ENCODE assay signal across 8 mouse cellular contexts in genomic region chr1:152809541-152810252, GRCm38 (mm10). TPM values are rescaled to one million over a fixed set of nuclear protein-coding genes. Genes with fewer than 3 reads are reported as not detected.
A peak's percentile ranks its signal among the peaks of the same experiment; 100 is the strongest.
DNase-seq lines count a peak whose midpoint lies in the region; ATAC-seq lines count a peak whose summit lies in the region.

No protein-coding gene starts in this region.

- no peak overlapping the region for H3K4me3 ChIP-seq in neural tube, embryonic 12.5 days
- H3K4me3 ChIP-seq in neural tube, embryonic 15.5 days (replicated peaks) = no peak overlapping the region
- no peak overlapping the region for H3K4me3 ChIP-seq in kidney, embryonic 15.5 days (replicated peaks)
- no peak overlapping the region for H3K4me3 ChIP-seq in stomach, embryonic 16.5 days (replicated peaks; ENCODE audit: low read length)
- H3K4me3 ChIP-seq in midbrain, embryonic 16.5 days (ENCODE audit: low read depth, low read length) = no peak overlapping the region

- ATAC-seq in neural tube, embryonic 12.5 days (ENCODE audit: low FRiP score, low read depth) = 0 out of 2 replicates have a peak, but pooled peaks have one; percentile 18
- no peak for ATAC-seq in neural tube, embryonic 15.5 days (ENCODE audit: low FRiP score)
- ATAC-seq in kidney, embryonic 15.5 days (replicated peaks; ENCODE audit: low FRiP score) = peak; percentile 76
- peak; percentile 76; the same call in 1 of the 2 replicates for ATAC-seq in stomach, embryonic 16.5 days (ENCODE audit: insufficient read depth, low FRiP score)
- no peak for ATAC-seq in midbrain, embryonic 16.5 days

- H3K4me2 ChIP-seq in neural tube, embryonic 12.5 days (replicated peaks) = no peak overlapping the region
- no peak overlapping the region for H3K4me2 ChIP-seq in neural tube, embryonic 15.5 days
- no peak overlapping the region for H3K4me2 ChIP-seq in kidney, embryonic 15.5 days
- no peak overlapping the region for H3K4me2 ChIP-seq in stomach, embryonic 16.5 days (ENCODE audit: low read depth, low read length)
- no peak overlapping the region for H3K4me2 ChIP-seq in midbrain, embryonic 16.5 days (ENCODE audit: low read length)

- no peaks in the 10 kb centered on the region for H3K9me3 ChIP-seq in neural tube, embryonic 12.5 days
- H3K9me3 ChIP-seq in neural tube, embryonic 15.5 days (replicated peaks) = no peaks in the 10 kb centered on the region
- no peaks in the 10 kb centered on the region for H3K9me3 ChIP-seq in kidney, embryonic 15.5 days (replicated peaks)
- H3K9me3 ChIP-seq in stomach, embryonic 16.5 days (replicated peaks; ENCODE audit: control insufficient read depth, low read length) = no peaks in the 10 kb centered on the region
- no peaks in the 10 kb centered on the region for H3K9me3 ChIP-seq in midbrain, embryonic 16.5 days (replicated peaks; ENCODE audit: control insufficient read depth, low read length, poor library complexity, severe bottlenecking)

- DNase-seq in heart, adult 18-20 months = peak; percentile 37 to 76
- no peak for DNase-seq in spleen, adult 18-20 months
- DNase-seq in layer of hippocampus, postnatal 14 days (ENCODE audit: low spot score in 2 of 2) = no peak

- H3K4me1 ChIP-seq in neural tube, embryonic 12.5 days = peaks cover 6% of the 10 kb centered on the region; the same call in 1 of the 2 replicates
- H3K4me1 ChIP-seq in neural tube, embryonic 15.5 days = 0 out of 2 replicates have a peak, but pooled peaks cover under 1% of the 10 kb centered on the region
- peaks cover 16% of the 10 kb centered on the region for H3K4me1 ChIP-seq in kidney, embryonic 15.5 days
- H3K4me1 ChIP-seq in stomach, embryonic 16.5 days (ENCODE audit: control insufficient read depth, insufficient read depth, low read length) = peaks cover 10% of the 10 kb centered on the region
- no peaks in the 10 kb centered on the region for H3K4me1 ChIP-seq in midbrain, embryonic 16.5 days (ENCODE audit: control insufficient read depth, insufficient read depth, low read length)

- 38% methylated on average over 8 of the region's 8 CpGs for WGBS in neural tube, embryonic 12.5 days
- 46% methylated on average over 8 of the region's 8 CpGs for WGBS in neural tube, embryonic 15.5 days
- WGBS in kidney, embryonic 15.5 days = 27% methylated on average over 8 of the region's 8 CpGs
- 27% methylated on average over 8 of the region's 8 CpGs for WGBS in stomach, embryonic 16.5 days
- 47% methylated on average over 8 of the region's 8 CpGs for WGBS in midbrain, embryonic 16.5 days

- H3K36me3 ChIP-seq in neural tube, embryonic 12.5 days = no peaks in the 10 kb centered on the region
- no peaks in the 10 kb centered on the region for H3K36me3 ChIP-seq in neural tube, embryonic 15.5 days
- no peaks in the 10 kb centered on the region for H3K36me3 ChIP-seq in kidney, embryonic 15.5 days
- no peaks in the 10 kb centered on the region for H3K36me3 ChIP-seq in stomach, embryonic 16.5 days (ENCODE audit: control insufficient read depth, insufficient read depth, low read length)
- no peaks in the 10 kb centered on the region for H3K36me3 ChIP-seq in midbrain, embryonic 16.5 days (ENCODE audit: control insufficient read depth, insufficient read depth, low read length)

- H3K27me3 ChIP-seq in neural tube, embryonic 12.5 days (replicated peaks) = no peaks in the 10 kb centered on the region
- no peaks in the 10 kb centered on the region for H3K27me3 ChIP-seq in neural tube, embryonic 15.5 days (replicated peaks)
- H3K27me3 ChIP-seq in kidney, embryonic 15.5 days = no peaks in the 10 kb centered on the region
- no peaks in the 10 kb centered on the region for H3K27me3 ChIP-seq in stomach, embryonic 16.5 days (ENCODE audit: control insufficient read depth, insufficient read depth, low read length)
- no peaks in the 10 kb centered on the region for H3K27me3 ChIP-seq in midbrain, embryonic 16.5 days (ENCODE audit: control insufficient read depth, insufficient read depth, low read depth, low read length)

- H3K27ac ChIP-seq in neural tube, embryonic 12.5 days = no peak overlapping the region
- H3K27ac ChIP-seq in neural tube, embryonic 15.5 days (replicated peaks) = no peak overlapping the region
- H3K27ac ChIP-seq in kidney, embryonic 15.5 days = peak overlapping the region; percentile 41
- H3K27ac ChIP-seq in stomach, embryonic 16.5 days (ENCODE audit: low read length) = peak overlapping the region; percentile 60; the same call in 1 of the 2 replicates
- H3K27ac ChIP-seq in midbrain, embryonic 16.5 days (ENCODE audit: low read length) = no peak overlapping the region

- H3K9ac ChIP-seq in neural tube, embryonic 12.5 days = peak overlapping the region; percentile 26; the same call in 1 of the 2 replicates
- no peak overlapping the region for H3K9ac ChIP-seq in neural tube, embryonic 15.5 days (replicated peaks)
- H3K9ac ChIP-seq in kidney, embryonic 15.5 days = no peak overlapping the region
- H3K9ac ChIP-seq in stomach, embryonic 16.5 days (ENCODE audit: low read length) = 0 out of 2 replicates have a peak overlapping the region, but pooled peaks have one; percentile 11
- no peak overlapping the region for H3K9ac ChIP-seq in midbrain, embryonic 16.5 days (ENCODE audit: low read depth, low read length)

RNA-seq across cellular contexts. Expression of gene Ncf2, which starts 9.7 kb away (rescaled TPM):
- 3.0 and 4.0 TPM in 2 replicates for polyA plus RNA-seq in neural tube, embryonic 12.5 days (2016; fragmentation: Nextera tagmentation; extraction: Ambion mirVana)
- polyA plus RNA-seq in neural tube, embryonic 15.5 days (2015; fragmentation: Nextera tagmentation; extraction: Ambion mirVana) = 3.4 and 6.2 TPM in 2 replicates
- 1 to 10 TPM; 3.4 to 5.6 TPM for total RNA-seq in heart, adult 18-20 months (2021)
- 7.8 and 9.0 TPM in 2 replicates for polyA plus RNA-seq in kidney, embryonic 15.5 days (2015; fragmentation: Nextera tagmentation; extraction: Ambion mirVana)
- polyA plus RNA-seq in stomach, embryonic 16.5 days (2015; fragmentation: Nextera tagmentation; extraction: Ambion mirVana) = 7.0 and 10.8 TPM in 2 replicates
- 1 to 10 TPM; 2.9 to 3.1 TPM for total RNA-seq in layer of hippocampus, postnatal 14 days (2021)
- 1.9 and 2.3 TPM in 2 replicates for polyA plus RNA-seq in midbrain, embryonic 16.5 days (2015; fragmentation: Nextera tagmentation; extraction: Ambion mirVana)

RNA-seq across cellular contexts. Expression of gene Arpc5, which starts 43.4 kb away (rescaled TPM):
- polyA plus RNA-seq in neural tube, embryonic 12.5 days (2016; fragmentation: Nextera tagmentation; extraction: Ambion mirVana) = 294 and 320 TPM in 2 replicates
- polyA plus RNA-seq in neural tube, embryonic 15.5 days (2015; fragmentation: Nextera tagmentation; extraction: Ambion mirVana) = 248 and 252 TPM in 2 replicates
- 10 to 100 TPM; 26.2 to 29.7 TPM for total RNA-seq in heart, adult 18-20 months (2021)
- 228 and 235 TPM in 2 replicates for polyA plus RNA-seq in kidney, embryonic 15.5 days (2015; fragmentation: Nextera tagmentation; extraction: Ambion mirVana)
- polyA plus RNA-seq in stomach, embryonic 16.5 days (2015; fragmentation: Nextera tagmentation; extraction: Ambion mirVana) = 355 and 357 TPM in 2 replicates
- total RNA-seq in layer of hippocampus, postnatal 14 days (2021) = 100 to 1,000 TPM; 237 to 247 TPM
- 380 and 393 TPM in 2 replicates for polyA plus RNA-seq in midbrain, embryonic 16.5 days (2015; fragmentation: Nextera tagmentation; extraction: Ambion mirVana)

RNA-seq across cellular contexts. Expression of gene Rgl1, which starts 43.5 kb away (rescaled TPM):
- 22.7 and 24.8 TPM in 2 replicates for polyA plus RNA-seq in neural tube, embryonic 12.5 days (2016; fragmentation: Nextera tagmentation; extraction: Ambion mirVana)
- 18.8 and 24.2 TPM in 2 replicates for polyA plus RNA-seq in neural tube, embryonic 15.5 days (2015; fragmentation: Nextera tagmentation; extraction: Ambion mirVana)
- total RNA-seq in heart, adult 18-20 months (2021) = 10 to 100 TPM; 23.5 to 25.8 TPM
- polyA plus RNA-seq in kidney, embryonic 15.5 days (2015; fragmentation: Nextera tagmentation; extraction: Ambion mirVana) = 60.6 and 63.6 TPM in 2 replicates
- 39.8 and 48.3 TPM in 2 replicates for polyA plus RNA-seq in stomach, embryonic 16.5 days (2015; fragmentation: Nextera tagmentation; extraction: Ambion mirVana)
- total RNA-seq in layer of hippocampus, postnatal 14 days (2021) = 10 to 100 TPM; 78.7 to 79.5 TPM
- polyA plus RNA-seq in midbrain, embryonic 16.5 days (2015; fragmentation: Nextera tagmentation; extraction: Ambion mirVana) = 13.3 and 13.9 TPM in 2 replicates

RNA-seq across cellular contexts. Expression of gene Apobec4, which starts 59.3 kb away (rescaled TPM):
- polyA plus RNA-seq in neural tube, embryonic 12.5 days (2016; fragmentation: Nextera tagmentation; extraction: Ambion mirVana) = not detected in 2 replicates
- 0.09 TPM in 1 of 2 replicates, not detected in the other for polyA plus RNA-seq in neural tube, embryonic 15.5 days (2015; fragmentation: Nextera tagmentation; extraction: Ambion mirVana)
- total RNA-seq in heart, adult 18-20 months (2021) = not detected
- not detected in 2 replicates for polyA plus RNA-seq in kidney, embryonic 15.5 days (2015; fragmentation: Nextera tagmentation; extraction: Ambion mirVana)
- polyA plus RNA-seq in stomach, embryonic 16.5 days (2015; fragmentation: Nextera tagmentation; extraction: Ambion mirVana) = not detected in 2 replicates
- total RNA-seq in layer of hippocampus, postnatal 14 days (2021) = not detected
- polyA plus RNA-seq in midbrain, embryonic 16.5 days (2015; fragmentation: Nextera tagmentation; extraction: Ambion mirVana) = not detected in 2 replicates

Comparison
In these comparisons a context has a peak if more than half of its experiments do, and no peak if none do; other contexts are left out.
1. ATAC-seq: peak in neural tube, embryonic 12.5 days (single experiment), kidney, embryonic 15.5 days (single experiment) and stomach, embryonic 16.5 days (single experiment); none in neural tube, embryonic 15.5 days (single experiment) and midbrain, embryonic 16.5 days (single experiment).
2. H3K9ac ChIP-seq: peak in neural tube, embryonic 12.5 days (single experiment) and stomach, embryonic 16.5 days (single experiment); none in neural tube, embryonic 15.5 days (single experiment), kidney, embryonic 15.5 days (single experiment) and midbrain, embryonic 16.5 days (single experiment).
3. H3K27ac ChIP-seq: peak in kidney, embryonic 15.5 days (single experiment) and stomach, embryonic 16.5 days (single experiment); none in neural tube, embryonic 12.5 days (single experiment), neural tube, embryonic 15.5 days (single experiment) and midbrain, embryonic 16.5 days (single experiment).
4. DNase-seq: peak in heart, adult 18-20 months (2 of 2); none in spleen, adult 18-20 months (0 of 2) and layer of hippocampus, postnatal 14 days (0 of 2).